Mouse (Mus musculus): ENCODE results near the gene Mlec. TPM values are rescaled to one million over a fixed set of nuclear protein-coding genes. Genes with fewer than 3 reads are reported as not detected.

Gene Mlec
- polyA plus RNA-seq, 1 experiment from 2014 or later, result 68.9 TPM

Other genes with a start within 250 kb of the Mlec start
- 0.30 and 0.37 TPM in 2 replicates for gene Oasl1, start 234.9 kb downstream of the Mlec start, polyA plus RNA-seq (2014; fragmentation: Nextera tagmentation; extraction: Ambion mirVana)
- gene 2210016L21Rik, start 216.0 kb downstream of the Mlec start, polyA plus RNA-seq (2014; fragmentation: Nextera tagmentation; extraction: Ambion mirVana), result 31.0 and 35.0 TPM in 2 replicates
- gene Hnf1a, start 187.1 kb downstream of the Mlec start, polyA plus RNA-seq (2014; fragmentation: Nextera tagmentation; extraction: Ambion mirVana), result not detected in 2 replicates
- 15.5 and 18.6 TPM in 2 replicates for gene Sppl3, start 147.0 kb downstream of the Mlec start, polyA plus RNA-seq (2014; fragmentation: Nextera tagmentation; extraction: Ambion mirVana)
- gene Gm10401, start 59.9 kb downstream of the Mlec start, polyA plus RNA-seq (2014; fragmentation: Nextera tagmentation; extraction: Ambion mirVana), result 19.1 and 19.2 TPM in 2 replicates
- gene Acads, start 38.8 kb downstream of the Mlec start, polyA plus RNA-seq (2014; fragmentation: Nextera tagmentation; extraction: Ambion mirVana), result 45.5 and 75.6 TPM in 2 replicates
- gene Unc119b, start 23.2 kb downstream of the Mlec start, polyA plus RNA-seq (2014; fragmentation: Nextera tagmentation; extraction: Ambion mirVana), result 18.9 and 21.6 TPM in 2 replicates
- 0.63 and 1.3 TPM in 2 replicates for gene Cabp1, start 36.2 kb upstream of the Mlec start, polyA plus RNA-seq (2014; fragmentation: Nextera tagmentation; extraction: Ambion mirVana)
- gene Pop5, start 77.7 kb upstream of the Mlec start, polyA plus RNA-seq (2014; fragmentation: Nextera tagmentation; extraction: Ambion mirVana), result 86.9 and 90.6 TPM in 2 replicates
- 58.0 and 77.3 TPM in 2 replicates for gene Rnf10, start 114.7 kb upstream of the Mlec start, polyA plus RNA-seq (2014; fragmentation: Nextera tagmentation; extraction: Ambion mirVana)
- gene Coq5, start 121.5 kb upstream of the Mlec start, polyA plus RNA-seq (2014; fragmentation: Nextera tagmentation; extraction: Ambion mirVana), result 79.6 and 81.8 TPM in 2 replicates
- 1,523 and 1,540 TPM in 2 replicates for gene Dynll1, start 142.8 kb upstream of the Mlec start, polyA plus RNA-seq (2014; fragmentation: Nextera tagmentation; extraction: Ambion mirVana)
- gene Srsf9, start 169.0 kb upstream of the Mlec start, polyA plus RNA-seq (2014; fragmentation: Nextera tagmentation; extraction: Ambion mirVana), result 140 and 149 TPM in 2 replicates
- gene Gatc, start 183.0 kb upstream of the Mlec start, polyA plus RNA-seq (2014; fragmentation: Nextera tagmentation; extraction: Ambion mirVana), result 27.0 and 31.0 TPM in 2 replicates
- 40.4 and 43.9 TPM in 2 replicates for gene Triap1, start 183.0 kb upstream of the Mlec start, polyA plus RNA-seq (2014; fragmentation: Nextera tagmentation; extraction: Ambion mirVana)
- gene Cox6a1, start 190.8 kb upstream of the Mlec start, polyA plus RNA-seq (2014; fragmentation: Nextera tagmentation; extraction: Ambion mirVana), result 1,289 and 1,331 TPM in 2 replicates

All from heart, embryonic 11.5 days (tissue).